Mouse (Mus musculus) CH12.LX (cell line): ENCODE data around the gene Gstt1. TPM values are rescaled to one million over a fixed set of nuclear protein-coding genes. Genes with fewer than 3 reads are reported as not detected.
A peak's percentile ranks its signal among the peaks of the same experiment; 100 is the strongest.

Source experiments
- DNase-seq: peaks from one replicate; pipeline ENCODE4 v3.0.0-alpha.2; 2013; ENCODE audit errors: extremely low read depth
- H3K27ac ChIP-seq: 2 replicates; pipeline ENCODE4 v1.5.1; 2012; ENCODE audit warnings: low read depth, mild to moderate bottlenecking, control low read depth, moderate library complexity; ENCODE audit not compliant: insufficient read depth
- H3K27me3 ChIP-seq: replicated peaks from 2 replicates; pipeline ENCODE3; 2012; ENCODE audit warnings: inconsistent platforms
- H3K36me3 ChIP-seq, 2 experiments: replicated peaks in 1 of 2; 2 replicates each; pipeline versions ENCODE3 to v1.6.1; 2012; ENCODE audit warnings: inconsistent platforms in 1 of 2, low read length in 1 of 2, mild to moderate bottlenecking in 1 of 2, mixed read lengths in 1 of 2, moderate library complexity in 1 of 2; ENCODE audit not compliant: control insufficient read depth in 1 of 2, insufficient read depth in 1 of 2
- H3K4me1 ChIP-seq, 2 experiments: 2 replicates each; pipeline ENCODE4 v1.6.1; 2012; ENCODE audit warnings: inconsistent platforms in 1 of 2, moderate library complexity in 1 of 2; ENCODE audit not compliant: insufficient read depth in 2 of 2, control insufficient read depth in 1 of 2
- H3K4me2 ChIP-seq: 2 replicates; pipeline ENCODE4 v1.6.1; 2012; ENCODE audit warnings: low read depth, mild to moderate bottlenecking, control low read depth; ENCODE audit not compliant: poor library complexity, insufficient read depth, severe bottlenecking
- H3K4me3 ChIP-seq, 3 experiments: fragments of 150-350 bp in 1 of 3; sonication (generic) in 1 of 3; replicated peaks in 1 of 3; 2 replicates each; pipeline versions ENCODE3 to v1.5.1; 2011 to 2012; ENCODE audit warnings: low read depth in 2 of 3, low read length in 2 of 3, mild to moderate bottlenecking in 2 of 3, moderate library complexity in 2 of 3, control low read depth in 1 of 3, improper control_type of control experiment in 1 of 3, inconsistent platforms in 1 of 3, mixed read lengths in 1 of 3; ENCODE audit not compliant: poor library complexity in 1 of 3
- H3K79me2 ChIP-seq: replicated peaks from 2 replicates; pipeline ENCODE4 v1.6.1; 2012; ENCODE audit warnings: mild to moderate bottlenecking, moderate library complexity; ENCODE audit not compliant: control insufficient read depth, poor library complexity, insufficient read depth, severe bottlenecking; ENCODE audit errors: extremely low read depth
- H3K9ac ChIP-seq: 2 replicates; pipeline ENCODE4 v1.6.1; 2012; ENCODE audit warnings: low read depth, mild to moderate bottlenecking, control low read depth, moderate library complexity; ENCODE audit not compliant: insufficient read depth
- H3K9me3 ChIP-seq: replicated peaks from 2 replicates; pipeline ENCODE3; 2012; ENCODE audit warnings: low read length, inconsistent platforms, mixed read lengths
- CHD2 ChIP-seq: IDR thresholded peaks from 2 replicates; pipeline ENCODE4 v1.6.1; 2011; ENCODE audit warnings: low read length, improper control_type of control experiment
- CTCF ChIP-seq, 2 experiments: IDR thresholded peaks in 1 of 2; conservative IDR thresholded peaks in 1 of 2; 2 replicates each; pipeline ENCODE4 v1.5.1; 2011 to 2012; ENCODE audit warnings: low read depth in 2 of 2, low read length in 2 of 2, improper control_type of control experiment in 1 of 2, inconsistent platforms in 1 of 2, mild to moderate bottlenecking in 1 of 2, moderate library complexity in 1 of 2
- E2F4 ChIP-seq: IDR thresholded peaks from 2 replicates; pipeline ENCODE4 v1.6.1; 2011; ENCODE audit warnings: low read depth, low read length, improper control_type of control experiment; ENCODE audit not compliant: insufficient replicate concordance
- ELF1 ChIP-seq: IDR thresholded peaks from 2 replicates; pipeline ENCODE4 v1.6.1; 2014; ENCODE audit warnings: low read depth, mild to moderate bottlenecking, inconsistent platforms, low read length, improper control_type of control experiment
- ETS1 ChIP-seq: conservative IDR thresholded peaks from 2 replicates; pipeline ENCODE4 v1.6.1; 2012; ENCODE audit warnings: low read depth, mild to moderate bottlenecking, inconsistent platforms, low read length, improper control_type of control experiment, moderate library complexity
- IRF4 ChIP-seq: IDR thresholded peaks from 2 replicates; pipeline ENCODE4 v1.6.1; 2014; ENCODE audit warnings: low read depth, mild to moderate bottlenecking, inconsistent platforms, low read length, improper control_type of control experiment
- JUN ChIP-seq: IDR thresholded peaks from 2 replicates; pipeline ENCODE4 v1.6.1; 2011; ENCODE audit warnings: low read depth, mild to moderate bottlenecking, low read length, improper control_type of control experiment, moderate library complexity; ENCODE audit not compliant: insufficient read depth
- JUND ChIP-seq: conservative IDR thresholded peaks from 2 replicates; pipeline ENCODE4 v1.6.1; 2011; ENCODE audit warnings: low read depth, low read length, improper control_type of control experiment
- KAT2A ChIP-seq: IDR thresholded peaks from 2 replicates; pipeline ENCODE4 v1.6.1; 2012; ENCODE audit warnings: low read length, improper control_type of control experiment, inconsistent platforms; ENCODE audit not compliant: insufficient replicate concordance
- MAFK ChIP-seq: IDR thresholded peaks from 2 replicates; pipeline ENCODE4 v1.6.1; 2011; ENCODE audit warnings: low read length, improper control_type of control experiment; ENCODE audit not compliant: insufficient replicate concordance
- MEF2A ChIP-seq: IDR thresholded peaks from 2 replicates; pipeline ENCODE4 v1.6.1; 2014; ENCODE audit warnings: low read depth, mild to moderate bottlenecking, inconsistent platforms, low read length, improper control_type of control experiment, borderline replicate concordance
- MXI1 ChIP-seq: IDR thresholded peaks from 2 replicates; pipeline ENCODE4 v1.6.1; 2011; ENCODE audit warnings: mild to moderate bottlenecking, low read depth, low read length, improper control_type of control experiment
- MYC ChIP-seq: IDR thresholded peaks from 2 replicates; pipeline ENCODE4 v1.6.1; 2011; ENCODE audit warnings: low read depth, mild to moderate bottlenecking, improper control_type of control experiment, low read length
- NELFE ChIP-seq: IDR thresholded peaks from 2 replicates; pipeline ENCODE4 v1.6.1; 2011; ENCODE audit warnings: low read depth, low read length, improper control_type of control experiment
- NRF1 ChIP-seq: IDR thresholded peaks from 2 replicates; pipeline ENCODE4 v1.6.1; 2014; ENCODE audit warnings: low read depth, mild to moderate bottlenecking, inconsistent platforms, low read length, improper control_type of control experiment, moderate library complexity
- PAX5 ChIP-seq: IDR thresholded peaks from 2 replicates; pipeline ENCODE4 v1.6.1; 2012; ENCODE audit warnings: low read length, inconsistent platforms, mixed read lengths
- POLR2A ChIP-seq: IDR thresholded peaks from 2 replicates; pipeline ENCODE4 v1.6.1; 2011; ENCODE audit warnings: low read depth, mild to moderate bottlenecking, improper control_type of control experiment, low read length
- POLR2AphosphoS2 ChIP-seq: IDR thresholded peaks from 2 replicates; pipeline ENCODE4 v1.6.1; 2011; ENCODE audit warnings: low read depth, low read length, improper control_type of control experiment
- RAD21 ChIP-seq: IDR thresholded peaks from 2 replicates; pipeline ENCODE4 v1.6.1; 2011; ENCODE audit warnings: low read depth, mild to moderate bottlenecking, low read length, improper control_type of control experiment, moderate library complexity
- SIN3A ChIP-seq: IDR thresholded peaks from 2 replicates; pipeline ENCODE4 v1.6.1; 2012; ENCODE audit warnings: low read length, improper control_type of control experiment, inconsistent platforms
- SMC3 ChIP-seq: IDR thresholded peaks from 2 replicates; pipeline ENCODE4 v1.6.1; 2011; ENCODE audit warnings: low read depth, low read length, improper control_type of control experiment
- TCF12 ChIP-seq: IDR thresholded peaks from 2 replicates; pipeline ENCODE4 v1.6.1; 2014; ENCODE audit warnings: low read depth, mild to moderate bottlenecking, inconsistent platforms, low read length, improper control_type of control experiment
- UBTF ChIP-seq: IDR thresholded peaks from 2 replicates; pipeline ENCODE4 v1.6.1; 2012; ENCODE audit warnings: low read depth, mild to moderate bottlenecking, inconsistent platforms, low read length, improper control_type of control experiment, moderate library complexity
- USF1 ChIP-seq: IDR thresholded peaks from 2 replicates; pipeline ENCODE4 v1.6.1; 2014; ENCODE audit warnings: low read depth, mild to moderate bottlenecking, inconsistent platforms, low read length, improper control_type of control experiment
- USF2 ChIP-seq: conservative IDR thresholded peaks from 2 replicates; pipeline ENCODE4 v1.6.1; 2011; ENCODE audit warnings: low read depth, low read length, improper control_type of control experiment
- ZC3H11A ChIP-seq: IDR thresholded peaks from 2 replicates; pipeline ENCODE4 v1.6.1; 2012; ENCODE audit warnings: low read depth, mild to moderate bottlenecking, inconsistent platforms, low read length, improper control_type of control experiment
- ZKSCAN1 ChIP-seq: IDR thresholded peaks from 2 replicates; pipeline ENCODE4 v1.6.1; 2012; ENCODE audit warnings: low read depth, inconsistent platforms, low read length, improper control_type of control experiment, borderline replicate concordance
- ZMIZ1 ChIP-seq: IDR thresholded peaks from 2 replicates; pipeline ENCODE4 v1.6.1; 2012; ENCODE audit warnings: low read depth, mild to moderate bottlenecking, inconsistent platforms, low read length, improper control_type of control experiment
- ZNF384 ChIP-seq: IDR thresholded peaks from 2 replicates; pipeline ENCODE4 v1.6.1; 2012; ENCODE audit warnings: low read depth, low read length, improper control_type of control experiment, inconsistent platforms
- dilution Hi-C: fragments of 300-500 bp; cut with MboI; formaldehyde crosslinking; loops from 2 replicates; pipeline ENCODE4 v1.14.3; 2020; ENCODE audit warnings: low sequenced_read_pairs; ENCODE audit not compliant: extremely low pct_unique_long_range_greater_than_20kb, extremely low pct_ligation_motif_present
- in situ Hi-C: fragments of 300-500 bp; cut with MboI; formaldehyde crosslinking; loops from 3 replicates; pipeline ENCODE4 v1.14.3; 2019; ENCODE audit warnings: low sequenced_read_pairs, low pct_ligation_motif_present, low pct_unique_long_range_greater_than_20kb, mixed read lengths
- polyA plus RNA-seq: library from polyadenylated mRNA; unstranded; fragments of >175 nt; gene quantifications from 2 replicates; pipeline ENCODE4 v1.2.1, GENCODE M21; 2012; ENCODE audit warnings: low read depth; ENCODE audit not compliant: insufficient read length
- total RNA-seq, 2 experiments: library from RNA; depleted of rRNA; stranded (reverse); fragments of 300-350 nt in 1 of 2; fragments of >200 nt in 1 of 2; gene quantifications; 2 replicates each; pipeline ENCODE4 v1.2.3; 2012 to 2014

Gene Gstt1
- total and polyA plus RNA-seq, 3 experiments: 2.9 to 50.9 (median 4.5) TPM

- TF ChIP-seq JUN (no peak), SIN3A (no peak), NELFE (no peak), MAFK (no peak), TCF12 (no peak), UBTF (no peak), ETS1 (no peak), MXI1 (no peak), ZC3H11A (no peak), KAT2A (no peak), POLR2A (no peak), ZKSCAN1 (no peak), ZMIZ1 (no peak), ZNF384 (no peak), CTCF (conservative IDR thresholded peaks at IDR 0.05 in 1 of 2, IDR thresholded peaks at IDR 0.05 in 1 of 2; ENCODE audit: low read depth in 2 of 2, low read length in 2 of 2) (peak in 1 of 2 experiments; percentile 54; a peak in 2 of 4 replicates), CHD2 (no peak), RAD21 (peak; percentile 35), MYC (no peak), PAX5 (no peak), ELF1 (no peak)
- TF ChIP-seq, all 38 proteins: peak for 5
Measured at GRCm38 (mm10) chr10:75790773-75791172, 7.6 kb downstream of the Gstt1 start (continued).

GRCm38 (mm10) chr10:75789841-75790240 lies 8.5 kb downstream of the Gstt1 start:
- Histone ChIP-seq H3K4me3 (no peak overlapping the region), H3K4me2 (no peak overlapping the region), H3K9me3 (no peaks in the 10 kb centered on the region), H3K4me1 (peaks cover 22 to 42% of the 10 kb centered on the region in 2 experiments), H3K27me3 (no peaks in the 10 kb centered on the region), H3K79me2 (no peaks in the 10 kb centered on the region), H3K9ac (no peak overlapping the region), H3K27ac (no peak overlapping the region), H3K36me3 (peaks cover 0 to 3% of the 10 kb centered on the region in 2 experiments)
- dilution Hi-C loops (no loop called here), in situ Hi-C loops (no loop called here)
- TF ChIP-seq ELF1 (no peak), IRF4 (no peak), TCF12 (no peak), SMC3 (no peak), JUND (no peak), MEF2A (no peak), E2F4 (no peak), ZC3H11A (no peak), MAFK (no peak), USF2 (no peak), SIN3A (no peak), POLR2AphosphoS2 (no peak), CTCF (conservative IDR thresholded peaks at IDR 0.05 in 1 of 2, IDR thresholded peaks at IDR 0.05 in 1 of 2; ENCODE audit: low read depth in 2 of 2, low read length in 2 of 2) (no peak), POLR2A (no peak), USF1 (no peak), MXI1 (no peak), MYC (no peak), ZMIZ1 (no peak), NRF1 (no peak), ZKSCAN1 (no peak)
- no peak for DNase-seq
